Mouse (Mus musculus) heart, adult 2 months (tissue): Measurements from ENCODE around the gene Rnf5.

Experiments used
- CTCF ChIP-seq: fragments of 200-600 bp; IDR thresholded peaks from 2 replicates; pipeline ENCODE4 v1.8.1; 2022; ENCODE audit warnings: antibody characterized with exemption, mild to moderate bottlenecking, moderate library complexity
- EP300 ChIP-seq: fragments of 200-500 bp; IDR thresholded peaks from 2 replicates; pipeline ENCODE4 v1.6.1; 2011; ENCODE audit warnings: low read depth, low read length, control low read depth; ENCODE audit not compliant: insufficient read depth
- POLR2A ChIP-seq: fragments of 200-500 bp; IDR thresholded peaks from 2 replicates; pipeline ENCODE4 v1.6.1; 2011; ENCODE audit warnings: mild to moderate bottlenecking, low read depth, low read length, control low read depth; ENCODE audit not compliant: insufficient read depth

GRCm38 (mm10) chr17:34593752-34594525 lies 9.6 kb downstream of the Rnf5 start:
- TF ChIP-seq EP300 (no peak), CTCF (no peak), POLR2A (no peak)
